Mouse (Mus musculus) monocyte, adult 5-6 weeks (primary cell): ENCODE measurements around the gene Slc10a6. TPM values are rescaled to one million over a fixed set of nuclear protein-coding genes. Genes with fewer than 3 reads are reported as not detected.

Source experiments
- ATAC-seq: fragments of 153-309, 156-312 bp; replicated peaks from 2 replicates; pipeline ENCODE4 v1.8.0; 2017; ENCODE audit warnings: mild to moderate bottlenecking; ENCODE audit not compliant: low TSS enrichment, insufficient number of reproducible peaks, severe bottlenecking, poor library complexity, low FRiP score
- total RNA-seq: library from RNA; stranded (forward); fragments of 200-1000, 200-491, 200-594 nt; gene quantifications from 3 replicates; pipeline ENCODE4 v1.2.3, GENCODE M21; 2017

The Slc10a6 gene
- not detected in 3 replicates for total RNA-seq

GRCm38 (mm10) chr5:103629111-103629764 lies at the start of gene Slc10a6:
Slc10a6 (minus strand) TSS chr5:103629403.
- no peak for ATAC-seq

GRCm38 (mm10) chr5:103678974-103679373 lies 49.8 kb upstream of the Slc10a6 start:
- ATAC-seq: no peak

- ATAC-seq: no peak
Observed at GRCm38 (mm10) chr5:103677894-103678293, 48.7 kb upstream of the Slc10a6 start.

- no peak for ATAC-seq
Observed at GRCm38 (mm10) chr5:103676289-103676881, 47.2 kb upstream of the Slc10a6 start.

- ATAC-seq: no peak
Observed at GRCm38 (mm10) chr5:103674482-103674881, 45.3 kb upstream of the Slc10a6 start.

- ATAC-seq: no peak
Observed at GRCm38 (mm10) chr5:103673611-103674010, 44.4 kb upstream of the Slc10a6 start.

- no peak for ATAC-seq
Observed at GRCm38 (mm10) chr5:103671858-103672257, 42.7 kb upstream of the Slc10a6 start.

- ATAC-seq: no peak
Observed at GRCm38 (mm10) chr5:103665876-103666275, 36.7 kb upstream of the Slc10a6 start.

GRCm38 (mm10) chr5:103664932-103665331 lies 35.7 kb upstream of the Slc10a6 start:
- no peak for ATAC-seq

- ATAC-seq: no peak
Observed at GRCm38 (mm10) chr5:103659571-103659970, 30.4 kb upstream of the Slc10a6 start.

GRCm38 (mm10) chr5:103658921-103659320 lies 29.7 kb upstream of the Slc10a6 start:
- ATAC-seq: no peak

- peak; percentile 72 for ATAC-seq
Observed at GRCm38 (mm10) chr5:103655346-103656118, 26.3 kb upstream of the Slc10a6 start, which contains the start of gene 1700016H13Rik. 1700016H13Rik (minus strand) TSS chr5:103656010.

- no peak for ATAC-seq
Observed at GRCm38 (mm10) chr5:103654780-103655179, 25.6 kb upstream of the Slc10a6 start.

GRCm38 (mm10) chr5:103654225-103654624 lies 25.0 kb upstream of the Slc10a6 start:
- no peak for ATAC-seq

GRCm38 (mm10) chr5:103647320-103647719 lies 18.1 kb upstream of the Slc10a6 start:
- no peak for ATAC-seq

- ATAC-seq: no peak
Observed at GRCm38 (mm10) chr5:103644167-103644566, 15.0 kb upstream of the Slc10a6 start.

GRCm38 (mm10) chr5:103637162-103637561 lies 8.0 kb upstream of the Slc10a6 start:
- no peak for ATAC-seq

- ATAC-seq: no peak
Observed at GRCm38 (mm10) chr5:103629854-103630580, 814 bp upstream of the Slc10a6 start.

GRCm38 (mm10) chr5:103628499-103628898 lies 704 bp downstream of the Slc10a6 start:
- no peak for ATAC-seq
